Mouse (Mus musculus) frontal cortex, postnatal 36 days (tissue): ENCODE measurements around the gene Tbxas1.

Experiments
- DNase-seq, 2 experiments: peaks; one replicate each; pipeline ENCODE4 v3.0.0; 2022; ENCODE audit warnings: low spot score in 2 of 2

The Tbxas1 gene

GRCm38 (mm10) chr6:39050836-39051235, 175.6 kb downstream of the Tbxas1 start:
- DNase-seq: peak in 1 of 2 experiments; percentile 33

- no peak for DNase-seq
Measured at GRCm38 (mm10) chr6:39051799-39052556, 176.8 kb downstream of the Tbxas1 start.

- DNase-seq: no peak
Measured at GRCm38 (mm10) chr6:39052636-39053035, 177.4 kb downstream of the Tbxas1 start.

GRCm38 (mm10) chr6:39054206-39054864, 179.1 kb downstream of the Tbxas1 start:
- no peak for DNase-seq

- DNase-seq: no peak
Measured at GRCm38 (mm10) chr6:39054878-39055508, 179.8 kb downstream of the Tbxas1 start.

GRCm38 (mm10) chr6:39055831-39056261, 180.6 kb downstream of the Tbxas1 start:
- DNase-seq: no peak

GRCm38 (mm10) chr6:39057161-39057560, 182.0 kb downstream of the Tbxas1 start:
- no peak for DNase-seq

- no peak for DNase-seq
Measured at GRCm38 (mm10) chr6:39058389-39058788, 183.2 kb downstream of the Tbxas1 start.

- DNase-seq: no peak
Measured at GRCm38 (mm10) chr6:39058936-39059335, 183.7 kb downstream of the Tbxas1 start.

GRCm38 (mm10) chr6:39059547-39060497, 184.6 kb downstream of the Tbxas1 start:
- no peak for DNase-seq

GRCm38 (mm10) chr6:39061180-39061579, 186.0 kb downstream of the Tbxas1 start:
- no peak for DNase-seq

GRCm38 (mm10) chr6:39063541-39063940, 188.3 kb downstream of the Tbxas1 start:
- DNase-seq: no peak

GRCm38 (mm10) chr6:39066935-39067578, 191.9 kb downstream of the Tbxas1 start:
- peak; percentile 75 to 86 for DNase-seq

- peak in 1 of 2 experiments; percentile 57 for DNase-seq
Measured at GRCm38 (mm10) chr6:39072664-39073063, 197.5 kb downstream of the Tbxas1 start.

- DNase-seq: no peak
Measured at GRCm38 (mm10) chr6:39074186-39074585, 199.0 kb downstream of the Tbxas1 start.

GRCm38 (mm10) chr6:39076498-39076897, 201.3 kb downstream of the Tbxas1 start:
- DNase-seq: no peak

- no peak for DNase-seq
Measured at GRCm38 (mm10) chr6:39104631-39105030, 229.4 kb downstream of the Tbxas1 start.

- DNase-seq: no peak
Measured at GRCm38 (mm10) chr6:39106812-39107211, 231.6 kb downstream of the Tbxas1 start.

- no peak for DNase-seq
Measured at GRCm38 (mm10) chr6:39112701-39113100, 237.5 kb downstream of the Tbxas1 start.

GRCm38 (mm10) chr6:39113141-39113540, 237.9 kb downstream of the Tbxas1 start:
- no peak for DNase-seq

- DNase-seq: no peak
Measured at GRCm38 (mm10) chr6:39115438-39115837, 240.2 kb downstream of the Tbxas1 start.
